Mouse (Mus musculus) limb, embryonic 12.5 days (tissue): ENCODE data around the gene Sv2c. TPM values are rescaled to one million over a fixed set of nuclear protein-coding genes. Genes with fewer than 3 reads are reported as not detected.

Experiments
- ATAC-seq: fragments of 200-750 bp; cut with Nextera tagmentation; 2 replicates; pipeline ENCODE4 v1.8.0; 2017; ENCODE audit warnings: low read depth, moderate TSS enrichment; ENCODE audit not compliant: insufficient number of reproducible peaks, insufficient read depth, low FRiP score, low TSS enrichment
- H3K27ac ChIP-seq: fragments of 300-500 bp; sonication (generic); 2 replicates; pipeline ENCODE4 v1.5.1; 2016; ENCODE audit warnings: mild to moderate bottlenecking, moderate library complexity
- H3K27me3 ChIP-seq: fragments of 300-500 bp; sonication (generic); 2 replicates; pipeline ENCODE4 v1.6.1; 2016; ENCODE audit warnings: mild to moderate bottlenecking, moderate library complexity
- H3K36me3 ChIP-seq: fragments of 300-500 bp; sonication (generic); 2 replicates; pipeline ENCODE4 v1.6.1; 2016; ENCODE audit warnings: mild to moderate bottlenecking, moderate library complexity
- H3K4me1 ChIP-seq: fragments of 300-500 bp; sonication (generic); replicated peaks from 2 replicates; pipeline ENCODE4 v1.6.1; 2016
- H3K4me2 ChIP-seq: fragments of 300-500 bp; sonication (generic); 2 replicates; pipeline ENCODE4 v1.6.1; 2016; ENCODE audit warnings: mild to moderate bottlenecking, moderate library complexity
- H3K4me3 ChIP-seq: fragments of 300-500 bp; sonication (generic); replicated peaks from 2 replicates; pipeline ENCODE4 v1.5.1; 2016; ENCODE audit warnings: mild to moderate bottlenecking
- H3K9ac ChIP-seq: fragments of 300-500 bp; sonication (generic); replicated peaks from 2 replicates; pipeline ENCODE4 v1.6.1; 2016; ENCODE audit warnings: mild to moderate bottlenecking, moderate library complexity
- H3K9me3 ChIP-seq: fragments of 300-500 bp; sonication (generic); 2 replicates; pipeline ENCODE4 v1.6.1; 2016; ENCODE audit warnings: mild to moderate bottlenecking, moderate library complexity
- WGBS: fragments of 180-500 bp; shearing (Covaris S2); methylation state at CpG from one replicate; pipeline ENCODE4 v1.1.7; 2016; 5-methylcytosine and 5-hydroxymethylcytosine counted together
- polyA plus RNA-seq: library from polyadenylated mRNA; unstranded; fragments of >200 nt; fragmentation: Nextera tagmentation; extraction: Ambion mirVana; gene quantifications from 2 replicates; pipeline ENCODE4 v1.2.1, GENCODE M21; 2016

The Sv2c gene
- polyA plus RNA-seq, 1 experiment from 2014 or later: 1.5 TPM

DNA sequence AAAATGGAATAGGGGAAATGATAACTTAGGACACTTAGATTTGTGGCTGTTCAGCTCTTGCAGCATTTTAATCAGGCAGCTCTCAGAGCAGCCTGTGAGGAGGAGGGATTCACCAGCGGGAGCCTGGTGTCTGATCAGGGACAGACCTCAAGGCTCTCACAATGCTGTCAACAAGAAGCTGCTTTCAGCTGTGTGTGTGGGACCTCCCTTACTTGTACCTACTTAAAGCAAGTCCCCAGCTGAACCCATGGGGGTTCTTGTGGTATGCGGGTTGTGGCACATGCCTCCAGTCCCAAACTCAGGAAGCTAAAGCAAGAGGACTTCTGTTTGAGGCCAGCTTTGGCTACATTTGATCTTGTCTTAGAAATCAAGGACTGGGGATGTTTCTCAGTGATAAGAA is 189.8 kb downstream of the Sv2c start:
- ATAC-seq: no peak
- H3K4me3 ChIP-seq: no peak overlapping the region
- 56% methylated on average over 2 of the region's 2 CpGs for WGBS
- H3K27me3 ChIP-seq: no peaks in the 10 kb centered on the region
- no peak overlapping the region for H3K4me2 ChIP-seq
- no peaks in the 10 kb centered on the region for H3K9me3 ChIP-seq
- no peak overlapping the region for H3K9ac ChIP-seq
- no peaks in the 10 kb centered on the region for H3K4me1 ChIP-seq
- no peak overlapping the region for H3K27ac ChIP-seq
- H3K36me3 ChIP-seq: no peaks in the 10 kb centered on the region

DNA sequence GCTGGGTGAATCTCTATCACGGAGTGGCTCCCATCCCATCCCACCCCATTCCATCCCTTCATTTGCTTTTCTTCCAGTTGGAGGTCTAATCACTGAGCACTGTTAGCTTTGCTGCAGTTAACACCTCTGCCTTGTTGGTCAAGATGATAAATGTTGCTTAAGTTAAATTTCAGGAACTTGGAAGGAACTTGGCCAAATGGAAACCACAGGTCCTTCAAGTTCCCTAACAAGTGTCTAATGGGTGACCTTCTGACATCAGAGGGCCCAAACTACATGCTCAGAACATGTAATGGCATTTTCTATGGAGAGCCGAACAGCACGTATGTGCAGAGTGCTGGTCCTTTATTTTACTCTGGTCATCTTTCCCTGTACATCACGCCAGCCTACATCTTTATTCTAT is 190.5 kb downstream of the Sv2c start:
- no peak for ATAC-seq
- Histone ChIP-seq H3K27me3 (no peaks in the 10 kb centered on the region), H3K4me2 (no peak overlapping the region), H3K9me3 (no peaks in the 10 kb centered on the region), H3K4me3 (no peak overlapping the region), H3K36me3 (no peaks in the 10 kb centered on the region), H3K27ac (no peak overlapping the region), H3K4me1 (no peaks in the 10 kb centered on the region), H3K9ac (no peak overlapping the region)
- 80% methylated on average over 4 of the region's 4 CpGs for WGBS

- H3K4me1 ChIP-seq: no peaks in the 10 kb centered on the region
- no peak for ATAC-seq
- H3K9ac ChIP-seq: no peak overlapping the region
- no peaks in the 10 kb centered on the region for H3K27me3 ChIP-seq
- H3K36me3 ChIP-seq: no peaks in the 10 kb centered on the region
- WGBS: 73% methylated on average over 5 of the region's 5 CpGs
- no peak overlapping the region for H3K4me2 ChIP-seq
- H3K27ac ChIP-seq: no peak overlapping the region
- H3K9me3 ChIP-seq: no peaks in the 10 kb centered on the region
- no peak overlapping the region for H3K4me3 ChIP-seq
Observed at GRCm38 (mm10) chr13:95940811-95941210, 191.6 kb downstream of the Sv2c start.

- no peaks in the 10 kb centered on the region for H3K36me3 ChIP-seq
- no peak overlapping the region for H3K4me2 ChIP-seq
- no peak overlapping the region for H3K4me3 ChIP-seq
- no peak for ATAC-seq
- no peaks in the 10 kb centered on the region for H3K27me3 ChIP-seq
- WGBS: 77% methylated on average over 2 of the region's 2 CpGs
- H3K9me3 ChIP-seq: no peaks in the 10 kb centered on the region
- H3K4me1 ChIP-seq: no peaks in the 10 kb centered on the region
- H3K27ac ChIP-seq: no peak overlapping the region
- no peak overlapping the region for H3K9ac ChIP-seq
Observed at GRCm38 (mm10) chr13:95924201-95924621, 208.2 kb downstream of the Sv2c start.

DNA sequence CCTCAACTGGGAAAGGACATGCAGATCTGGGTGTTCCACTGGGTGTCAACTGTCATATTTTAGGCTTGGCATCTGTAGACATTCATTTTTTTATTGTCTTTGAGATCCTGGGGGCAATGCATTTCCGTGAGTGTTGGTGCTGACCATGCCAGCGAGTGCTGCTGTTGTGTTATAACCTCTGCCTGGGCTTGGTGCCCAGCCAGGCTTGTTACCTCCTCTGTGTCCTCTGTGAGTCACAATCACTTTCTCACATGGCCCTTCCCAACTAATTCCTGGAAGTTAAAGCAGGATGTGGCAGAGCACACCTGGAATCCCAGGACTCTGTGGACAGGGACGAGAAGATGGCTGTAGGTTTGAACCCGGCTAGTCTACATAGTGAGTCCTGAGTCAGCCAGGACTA is 209.8 kb downstream of the Sv2c start:
- no peak overlapping the region for H3K27ac ChIP-seq
- no peaks in the 10 kb centered on the region for H3K36me3 ChIP-seq
- no peaks in the 10 kb centered on the region for H3K4me1 ChIP-seq
- H3K27me3 ChIP-seq: no peaks in the 10 kb centered on the region
- WGBS: 85% methylated on average over 4 of the region's 4 CpGs
- H3K4me3 ChIP-seq: no peak overlapping the region
- no peaks in the 10 kb centered on the region for H3K9me3 ChIP-seq
- no peak overlapping the region for H3K4me2 ChIP-seq
- no peak for ATAC-seq
- H3K9ac ChIP-seq: no peak overlapping the region

GRCm38 (mm10) chr13:95918624-95919284 is 213.6 kb downstream of the Sv2c start:
- Histone ChIP-seq H3K27me3 (no peaks in the 10 kb centered on the region), H3K4me2 (no peak overlapping the region), H3K36me3 (no peaks in the 10 kb centered on the region), H3K4me3 (no peak overlapping the region), H3K4me1 (no peaks in the 10 kb centered on the region), H3K9ac (no peak overlapping the region), H3K9me3 (no peaks in the 10 kb centered on the region), H3K27ac (no peak overlapping the region)
- WGBS: 91% methylated on average over 9 of the region's 9 CpGs
- ATAC-seq: no peak

GRCm38 (mm10) chr13:95913046-95913406 is 219.4 kb downstream of the Sv2c start:
- H3K4me3 ChIP-seq: no peak overlapping the region
- WGBS: 77% methylated on average over 2 of the region's 2 CpGs
- H3K27ac ChIP-seq: no peak overlapping the region
- H3K4me1 ChIP-seq: no peaks in the 10 kb centered on the region
- H3K36me3 ChIP-seq: no peaks in the 10 kb centered on the region
- no peaks in the 10 kb centered on the region for H3K9me3 ChIP-seq
- ATAC-seq: no peak
- H3K9ac ChIP-seq: no peak overlapping the region
- H3K27me3 ChIP-seq: no peaks in the 10 kb centered on the region
- no peak overlapping the region for H3K4me2 ChIP-seq

DNA sequence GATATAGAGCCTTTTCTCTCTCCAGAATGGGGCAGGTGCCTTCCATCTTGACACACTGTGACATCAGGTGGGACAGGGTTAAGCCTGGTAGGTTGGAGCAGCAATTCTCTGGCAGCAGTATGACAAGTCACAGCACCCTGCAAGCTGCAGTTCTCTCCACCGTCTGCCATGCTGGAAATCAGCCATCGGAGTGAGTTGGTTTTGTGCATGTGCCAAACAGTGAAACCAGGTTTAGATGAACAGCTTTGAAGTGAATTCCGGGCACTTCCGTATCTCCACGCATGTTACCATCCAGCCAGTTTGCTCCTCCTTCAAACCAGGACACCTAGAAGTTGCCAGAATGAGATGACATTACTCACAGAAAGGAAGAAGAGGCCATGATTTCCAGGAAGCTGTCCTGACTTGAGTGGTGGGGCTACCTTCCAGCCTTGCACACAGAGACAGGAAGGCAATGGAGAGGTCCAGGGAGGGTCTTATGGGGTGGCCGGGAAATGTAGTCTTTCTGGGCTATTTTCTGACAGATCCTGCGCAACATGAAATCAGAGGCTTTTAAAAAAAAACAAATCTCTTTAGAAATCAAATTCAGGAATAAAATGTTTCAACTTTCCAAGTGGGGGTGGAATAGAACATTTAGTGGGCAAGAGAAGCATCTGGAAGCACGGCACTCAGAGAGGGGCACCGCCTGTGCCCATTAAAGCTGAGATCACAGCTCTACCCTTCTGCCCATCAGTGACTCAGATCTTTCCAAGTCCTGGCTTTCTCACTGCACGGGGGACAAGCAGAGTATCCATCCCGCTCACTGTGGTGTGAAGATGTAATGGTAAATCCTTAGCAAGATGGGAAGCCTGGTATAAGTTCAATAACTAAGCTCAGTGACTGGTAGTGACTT is 220.0 kb downstream of the Sv2c start:
- Histone ChIP-seq H3K4me1 (no peaks in the 10 kb centered on the region), H3K27ac (no peak overlapping the region), H3K4me3 (no peak overlapping the region), H3K4me2 (no peak overlapping the region), H3K27me3 (no peaks in the 10 kb centered on the region), H3K9ac (no peak overlapping the region), H3K36me3 (no peaks in the 10 kb centered on the region), H3K9me3 (no peaks in the 10 kb centered on the region)
- WGBS: 85% methylated on average over 11 of the region's 11 CpGs
- no peak for ATAC-seq

DNA sequence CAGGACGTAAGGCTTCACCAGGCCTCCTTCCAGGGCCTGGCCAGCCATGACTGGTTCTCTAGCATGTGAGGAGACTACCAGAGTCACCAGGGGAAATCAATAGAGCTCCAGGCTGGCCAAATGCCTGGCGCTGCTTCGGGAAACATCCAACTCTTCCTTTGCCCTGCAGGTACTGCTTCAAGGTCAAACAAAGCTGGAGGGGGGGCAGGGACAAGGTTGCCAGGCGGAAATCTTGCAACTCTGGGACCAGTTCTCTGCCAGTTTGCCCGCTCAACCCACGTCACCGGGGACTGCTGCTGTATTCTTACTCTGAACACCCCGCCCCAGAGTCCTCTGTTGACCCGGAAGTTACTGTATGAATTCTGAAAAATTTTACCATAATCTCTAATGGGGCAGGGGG is 222.1 kb downstream of the Sv2c start:
- Histone ChIP-seq H3K4me1 (no peaks in the 10 kb centered on the region), H3K4me3 (no peak overlapping the region), H3K9ac (no peak overlapping the region), H3K4me2 (no peak overlapping the region), H3K27ac (no peak overlapping the region), H3K27me3 (no peaks in the 10 kb centered on the region), H3K36me3 (no peaks in the 10 kb centered on the region), H3K9me3 (0 out of 2 replicates have a peak, but pooled peaks cover 7% of the 10 kb centered on the region)
- 80% methylated on average over 9 of the region's 9 CpGs for WGBS
- no peak for ATAC-seq

DNA sequence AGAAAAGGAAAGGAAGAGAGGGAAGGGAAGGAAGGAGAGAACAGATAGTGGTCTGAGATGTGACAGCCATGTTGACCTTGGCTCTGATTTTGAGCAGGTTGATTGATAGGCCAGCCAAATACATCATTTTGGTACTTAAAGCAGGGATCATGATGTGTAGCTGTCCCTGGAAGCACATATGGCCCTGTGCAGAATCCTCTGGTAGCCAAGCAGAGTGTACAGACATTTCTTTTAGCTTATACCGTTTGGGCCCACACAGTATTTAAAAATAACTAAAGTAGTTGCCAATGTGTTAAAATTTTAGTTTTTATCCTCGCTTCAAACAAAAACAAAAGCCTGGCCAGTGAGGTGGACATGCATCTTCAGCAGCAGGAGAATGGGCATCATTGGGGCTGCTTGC is 223.1 kb downstream of the Sv2c start:
- Histone ChIP-seq H3K4me3 (no peak overlapping the region), H3K4me2 (no peak overlapping the region), H3K4me1 (no peaks in the 10 kb centered on the region), H3K9me3 (0 out of 2 replicates have a peak, but pooled peaks cover 7% of the 10 kb centered on the region), H3K27ac (no peak overlapping the region), H3K27me3 (no peaks in the 10 kb centered on the region), H3K9ac (no peak overlapping the region), H3K36me3 (no peaks in the 10 kb centered on the region)
- no peak for ATAC-seq
- 89% methylated on average over 2 of the region's 2 CpGs for WGBS
